Mouse (Mus musculus): ENCODE measurements around the gene Galnt16.

The Galnt16 gene

GRCm38 (mm10) chr12:80517977-80518376 is at the start of gene Galnt16:
Galnt16 (plus strand) TSS chr12:80518277.
- DNase-seq (ENCODE audit: low read depth, low spot score): no peak

GRCm38 (mm10) chr12:80470206-80470605 is 47.9 kb upstream of the Galnt16 start:
- no peak for DNase-seq (ENCODE audit: low read depth, low spot score)

- no peak for DNase-seq (ENCODE audit: low read depth, low spot score)
These were observed 46.2 kb upstream of the Galnt16 start for GRCm38 (mm10) chr12:80471926-80472325.

- no peak for DNase-seq (ENCODE audit: low read depth, low spot score)
These were observed 44.3 kb upstream of the Galnt16 start for GRCm38 (mm10) chr12:80473731-80474130.

- no peak for DNase-seq (ENCODE audit: low read depth, low spot score)
These were observed 38.1 kb upstream of the Galnt16 start for GRCm38 (mm10) chr12:80479986-80480385.

GRCm38 (mm10) chr12:80483397-80483796 is 34.7 kb upstream of the Galnt16 start:
- DNase-seq (ENCODE audit: low read depth, low spot score): no peak

- no peak for DNase-seq (ENCODE audit: low read depth, low spot score)
These were observed 24.8 kb upstream of the Galnt16 start for GRCm38 (mm10) chr12:80493311-80493710.

- no peak for DNase-seq (ENCODE audit: low read depth, low spot score)
These were observed 22.4 kb upstream of the Galnt16 start for GRCm38 (mm10) chr12:80495691-80496090.

GRCm38 (mm10) chr12:80498356-80498755 is 19.7 kb upstream of the Galnt16 start:
- DNase-seq (ENCODE audit: low read depth, low spot score): no peak

GRCm38 (mm10) chr12:80500506-80500905 is 17.6 kb upstream of the Galnt16 start:
- DNase-seq (ENCODE audit: low read depth, low spot score): no peak

GRCm38 (mm10) chr12:80504718-80505117 is 13.4 kb upstream of the Galnt16 start:
- DNase-seq (ENCODE audit: low read depth, low spot score): no peak

GRCm38 (mm10) chr12:80507041-80507745 is 10.9 kb upstream of the Galnt16 start:
- no peak for DNase-seq (ENCODE audit: low read depth, low spot score)

- no peak for DNase-seq (ENCODE audit: low read depth, low spot score)
These were observed 298 bp downstream of the Galnt16 start for GRCm38 (mm10) chr12:80518393-80518756.

GRCm38 (mm10) chr12:80518757-80519620 is 912 bp downstream of the Galnt16 start:
- DNase-seq (ENCODE audit: low read depth, low spot score): no peak

- no peak for DNase-seq (ENCODE audit: low read depth, low spot score)
These were observed 1.7 kb downstream of the Galnt16 start for GRCm38 (mm10) chr12:80519621-80520332.

GRCm38 (mm10) chr12:80522006-80522405 is 3.9 kb downstream of the Galnt16 start:
- DNase-seq (ENCODE audit: low read depth, low spot score): no peak

- no peak for DNase-seq (ENCODE audit: low read depth, low spot score)
These were observed 6.3 kb downstream of the Galnt16 start for GRCm38 (mm10) chr12:80524276-80524921.

GRCm38 (mm10) chr12:80525513-80525912 is 7.4 kb downstream of the Galnt16 start:
- no peak for DNase-seq (ENCODE audit: low read depth, low spot score)

GRCm38 (mm10) chr12:80526511-80526910 is 8.4 kb downstream of the Galnt16 start:
- no peak for DNase-seq (ENCODE audit: low read depth, low spot score)

- DNase-seq (ENCODE audit: low read depth, low spot score): no peak
These were observed 9.8 kb downstream of the Galnt16 start for GRCm38 (mm10) chr12:80527727-80528389.

GRCm38 (mm10) chr12:80530052-80530451 is 12.0 kb downstream of the Galnt16 start:
- no peak for DNase-seq (ENCODE audit: low read depth, low spot score)
